Mouse (Mus musculus): ENCODE results near the gene Vav3. TPM values are rescaled to one million over a fixed set of nuclear protein-coding genes. Genes with fewer than 3 reads are reported as not detected.

Vav3 gene
- polyA plus RNA-seq, 1 experiment, result 4.3 TPM

DNA sequence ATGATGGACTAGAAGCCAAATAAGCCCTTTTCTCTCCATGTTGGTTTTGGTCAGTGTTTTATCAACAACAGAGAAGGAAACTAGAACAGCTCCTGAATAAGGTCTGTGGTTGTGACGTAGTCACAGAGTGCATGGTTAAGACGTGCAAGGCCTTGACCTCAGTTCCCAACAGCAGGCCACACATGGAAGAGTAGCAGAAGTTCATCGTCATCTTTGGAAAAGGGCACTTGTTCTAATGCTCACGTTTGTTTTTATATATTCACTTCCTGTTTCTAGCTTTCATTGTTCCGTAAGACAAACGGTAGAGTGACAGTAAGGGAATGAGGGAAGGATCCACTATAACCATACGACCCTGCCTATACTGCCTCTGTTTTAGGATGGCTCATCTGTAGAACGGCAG, 124.1 kb downstream of the Vav3 start:
- H3K27ac ChIP-seq (ENCODE audit: control insufficient read depth, insufficient read depth, low read depth, low read length), result no peak overlapping the region
- no peaks in the 10 kb centered on the region for H3K4me1 ChIP-seq (ENCODE audit: control insufficient read depth, insufficient read depth, low read length)
- TF ChIP-seq POLR2A (IDR thresholded peaks at IDR 0.05; ENCODE audit: control insufficient read depth, low read depth, low read length), result no peak
- no peak for TF ChIP-seq CTCF (IDR thresholded peaks at IDR 0.05; ENCODE audit: control insufficient read depth, insufficient read depth, insufficient replicate concordance, low read depth, low read length)
- no peaks in the 10 kb centered on the region for H3K36me3 ChIP-seq (ENCODE audit: control insufficient read depth, insufficient read depth, low read length)
- no peak overlapping the region for H3K4me3 ChIP-seq (ENCODE audit: control insufficient read depth, low read depth, low read length)
- no peaks in the 10 kb centered on the region for H3K27me3 ChIP-seq (ENCODE audit: control insufficient read depth, insufficient read depth, low read length)

DNA sequence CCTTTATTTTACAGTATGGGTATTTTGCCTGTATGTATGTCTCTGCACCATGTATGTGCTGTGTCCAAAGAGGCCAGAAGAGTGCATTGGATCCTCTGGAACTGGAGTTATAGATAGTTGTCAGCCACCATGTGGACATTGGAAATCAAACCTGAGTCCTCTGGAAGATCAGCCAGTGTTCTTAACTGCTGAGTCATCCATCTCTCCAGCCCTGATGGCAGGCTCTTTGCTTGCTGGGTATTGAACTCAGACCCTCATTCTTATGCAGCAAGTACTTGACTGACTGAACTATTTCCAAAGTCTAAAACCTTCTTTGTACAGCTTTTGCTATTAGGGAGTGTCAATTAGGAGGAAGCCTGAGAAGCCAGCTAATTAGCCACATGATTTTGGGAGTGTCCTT, 126.1 kb downstream of the Vav3 start:
- H3K4me1 ChIP-seq (ENCODE audit: control insufficient read depth, insufficient read depth, low read length), result no peaks in the 10 kb centered on the region
- no peaks in the 10 kb centered on the region for H3K36me3 ChIP-seq (ENCODE audit: control insufficient read depth, insufficient read depth, low read length)
- no peak for TF ChIP-seq POLR2A (IDR thresholded peaks at IDR 0.05; ENCODE audit: control insufficient read depth, low read depth, low read length)
- TF ChIP-seq CTCF (IDR thresholded peaks at IDR 0.05; ENCODE audit: control insufficient read depth, insufficient read depth, insufficient replicate concordance, low read depth, low read length), result no peak
- no peak overlapping the region for H3K4me3 ChIP-seq (ENCODE audit: control insufficient read depth, low read depth, low read length)
- H3K27ac ChIP-seq (ENCODE audit: control insufficient read depth, insufficient read depth, low read depth, low read length), result no peak overlapping the region
- H3K27me3 ChIP-seq (ENCODE audit: control insufficient read depth, insufficient read depth, low read length), result no peaks in the 10 kb centered on the region

GRCm38 (mm10) chr3:109467288-109467687, 126.8 kb downstream of the Vav3 start:
- Histone ChIP-seq H3K36me3 (ENCODE audit: control insufficient read depth, insufficient read depth, low read length) (no peaks in the 10 kb centered on the region), H3K4me1 (ENCODE audit: control insufficient read depth, insufficient read depth, low read length) (no peaks in the 10 kb centered on the region), H3K4me3 (ENCODE audit: control insufficient read depth, low read depth, low read length) (no peak overlapping the region), H3K27ac (ENCODE audit: control insufficient read depth, insufficient read depth, low read depth, low read length) (no peak overlapping the region), H3K27me3 (ENCODE audit: control insufficient read depth, insufficient read depth, low read length) (no peaks in the 10 kb centered on the region)
- TF ChIP-seq POLR2A (IDR thresholded peaks at IDR 0.05; ENCODE audit: control insufficient read depth, low read depth, low read length) (no peak), CTCF (IDR thresholded peaks at IDR 0.05; ENCODE audit: control insufficient read depth, insufficient read depth, insufficient replicate concordance, low read depth, low read length) (no peak)

GRCm38 (mm10) chr3:109469465-109469864, 129.0 kb downstream of the Vav3 start:
- no peaks in the 10 kb centered on the region for H3K36me3 ChIP-seq (ENCODE audit: control insufficient read depth, insufficient read depth, low read length)
- no peaks in the 10 kb centered on the region for H3K27me3 ChIP-seq (ENCODE audit: control insufficient read depth, insufficient read depth, low read length)
- no peaks in the 10 kb centered on the region for H3K4me1 ChIP-seq (ENCODE audit: control insufficient read depth, insufficient read depth, low read length)
- H3K27ac ChIP-seq (ENCODE audit: control insufficient read depth, insufficient read depth, low read depth, low read length), result no peak overlapping the region
- no peak overlapping the region for H3K4me3 ChIP-seq (ENCODE audit: control insufficient read depth, low read depth, low read length)
- TF ChIP-seq POLR2A (IDR thresholded peaks at IDR 0.05; ENCODE audit: control insufficient read depth, low read depth, low read length) (no peak), CTCF (IDR thresholded peaks at IDR 0.05; ENCODE audit: control insufficient read depth, insufficient read depth, insufficient replicate concordance, low read depth, low read length) (no peak)

- Histone ChIP-seq H3K4me1 (ENCODE audit: control insufficient read depth, insufficient read depth, low read length) (no peaks in the 10 kb centered on the region), H3K27me3 (ENCODE audit: control insufficient read depth, insufficient read depth, low read length) (no peaks in the 10 kb centered on the region), H3K27ac (ENCODE audit: control insufficient read depth, insufficient read depth, low read depth, low read length) (no peak overlapping the region), H3K36me3 (ENCODE audit: control insufficient read depth, insufficient read depth, low read length) (no peaks in the 10 kb centered on the region), H3K4me3 (ENCODE audit: control insufficient read depth, low read depth, low read length) (no peak overlapping the region)
- TF ChIP-seq POLR2A (IDR thresholded peaks at IDR 0.05; ENCODE audit: control insufficient read depth, low read depth, low read length), result no peak
- no peak for TF ChIP-seq CTCF (IDR thresholded peaks at IDR 0.05; ENCODE audit: control insufficient read depth, insufficient read depth, insufficient replicate concordance, low read depth, low read length)
These were observed 130.3 kb downstream of the Vav3 start for GRCm38 (mm10) chr3:109470651-109471255.

DNA sequence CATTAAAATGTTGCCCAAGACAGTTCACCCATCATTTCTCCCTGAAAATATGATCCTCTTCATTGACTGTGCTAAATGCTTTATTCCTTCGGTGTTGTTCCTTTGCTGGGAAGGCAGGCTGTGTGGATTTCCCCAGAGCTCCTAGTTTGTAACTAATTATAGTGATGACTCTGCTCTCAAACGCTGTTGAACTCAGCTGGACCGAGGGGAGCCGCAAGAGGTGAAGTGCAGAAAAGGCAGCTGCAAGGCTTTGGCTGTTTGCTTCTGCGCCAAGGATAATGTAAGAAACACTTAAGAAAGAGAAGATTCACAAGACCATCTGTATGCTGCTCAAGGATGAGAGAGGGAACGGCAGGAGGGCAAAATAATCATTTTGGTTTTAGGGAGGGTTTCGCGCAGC, 136.1 kb downstream of the Vav3 start:
- no peak overlapping the region for H3K27ac ChIP-seq (ENCODE audit: control insufficient read depth, insufficient read depth, low read depth, low read length)
- H3K27me3 ChIP-seq (ENCODE audit: control insufficient read depth, insufficient read depth, low read length), result no peaks in the 10 kb centered on the region
- H3K4me1 ChIP-seq (ENCODE audit: control insufficient read depth, insufficient read depth, low read length), result no peaks in the 10 kb centered on the region
- TF ChIP-seq POLR2A (IDR thresholded peaks at IDR 0.05; ENCODE audit: control insufficient read depth, low read depth, low read length) (no peak), CTCF (IDR thresholded peaks at IDR 0.05; ENCODE audit: control insufficient read depth, insufficient read depth, insufficient replicate concordance, low read depth, low read length) (no peak)
- no peak overlapping the region for H3K4me3 ChIP-seq (ENCODE audit: control insufficient read depth, low read depth, low read length)
- no peaks in the 10 kb centered on the region for H3K36me3 ChIP-seq (ENCODE audit: control insufficient read depth, insufficient read depth, low read length)

DNA sequence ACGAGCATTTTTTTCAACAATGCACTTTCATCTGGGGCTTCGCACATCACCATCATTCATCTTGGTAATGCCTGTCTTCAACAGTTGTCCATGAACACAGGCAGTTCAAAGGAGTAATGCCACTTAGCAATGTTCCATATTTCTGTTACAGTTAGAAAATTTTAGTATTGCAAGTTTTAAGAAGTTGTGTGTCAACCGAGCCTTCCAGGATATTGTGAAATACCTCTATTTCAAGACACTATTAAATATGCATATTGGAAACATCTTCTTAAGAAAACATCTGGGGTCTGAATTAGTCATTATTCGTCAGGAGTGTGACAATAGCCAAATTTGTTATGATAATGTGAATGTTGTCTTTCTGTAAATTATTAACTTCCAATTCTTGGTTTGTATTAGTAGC, 137.8 kb downstream of the Vav3 start:
- no peaks in the 10 kb centered on the region for H3K4me1 ChIP-seq (ENCODE audit: control insufficient read depth, insufficient read depth, low read length)
- H3K27me3 ChIP-seq (ENCODE audit: control insufficient read depth, insufficient read depth, low read length), result no peaks in the 10 kb centered on the region
- H3K27ac ChIP-seq (ENCODE audit: control insufficient read depth, insufficient read depth, low read depth, low read length), result no peak overlapping the region
- no peaks in the 10 kb centered on the region for H3K36me3 ChIP-seq (ENCODE audit: control insufficient read depth, insufficient read depth, low read length)
- TF ChIP-seq CTCF (IDR thresholded peaks at IDR 0.05; ENCODE audit: control insufficient read depth, insufficient read depth, insufficient replicate concordance, low read depth, low read length) (no peak), POLR2A (IDR thresholded peaks at IDR 0.05; ENCODE audit: control insufficient read depth, low read depth, low read length) (no peak)
- no peak overlapping the region for H3K4me3 ChIP-seq (ENCODE audit: control insufficient read depth, low read depth, low read length)

- H3K36me3 ChIP-seq (ENCODE audit: control insufficient read depth, insufficient read depth, low read length), result no peaks in the 10 kb centered on the region
- TF ChIP-seq POLR2A (IDR thresholded peaks at IDR 0.05; ENCODE audit: control insufficient read depth, low read depth, low read length) (no peak), CTCF (IDR thresholded peaks at IDR 0.05; ENCODE audit: control insufficient read depth, insufficient read depth, insufficient replicate concordance, low read depth, low read length) (no peak)
- no peaks in the 10 kb centered on the region for H3K4me1 ChIP-seq (ENCODE audit: control insufficient read depth, insufficient read depth, low read length)
- H3K27ac ChIP-seq (ENCODE audit: control insufficient read depth, insufficient read depth, low read depth, low read length), result no peak overlapping the region
- no peaks in the 10 kb centered on the region for H3K27me3 ChIP-seq (ENCODE audit: control insufficient read depth, insufficient read depth, low read length)
- H3K4me3 ChIP-seq (ENCODE audit: control insufficient read depth, low read depth, low read length), result no peak overlapping the region
These were observed 140.2 kb downstream of the Vav3 start for GRCm38 (mm10) chr3:109480625-109481024.

Measured in testis, adult 2 months (tissue).